8 mouse cellular contexts compared by ENCODE assay signal in genomic region chr15:12577054-12577696, GRCm38 (mm10).
A peak's percentile ranks its signal among the peaks of the same experiment; 100 is the strongest.
DNase-seq lines count a peak whose midpoint lies in the region; ATAC-seq and TF ChIP-seq lines count a peak whose summit lies in the region.

No protein-coding gene starts in this region.

- H3K4me3 ChIP-seq in gastrocnemius, adult 2 months = peak overlapping the region; percentile 65
- H3K4me3 ChIP-seq in hindbrain, embryonic 16.5 days (ENCODE audit: low read length) = no peak overlapping the region
- H3K4me3 ChIP-seq in small intestine, adult 2 months (ENCODE audit: low read depth, low read length) = no peak overlapping the region

- intact Hi-C loops in gastrocnemius, adult 2 months (cut with DNase I) = loop anchor here (1.0 to 10.0 kb wide), 2 partner anchors 206 to 382 kb away; no protein-coding TSS in a partner anchor

- no peaks in the 10 kb centered on the region for H3K9me3 ChIP-seq in hindbrain, embryonic 16.5 days (ENCODE audit: control insufficient read depth, low read length)

- peaks cover 7% of the 10 kb centered on the region for H3K4me1 ChIP-seq in hindbrain, embryonic 16.5 days (ENCODE audit: control insufficient read depth, insufficient read depth, low read depth, low read length)
- H3K4me1 ChIP-seq in small intestine, adult 2 months (ENCODE audit: control insufficient read depth, insufficient read depth, insufficient read length, low read length) = no peaks in the 10 kb centered on the region

- peak overlapping the region; percentile 46; the same call in 1 of the 2 replicates for H3K27ac ChIP-seq in gastrocnemius, adult 2 months
- H3K27ac ChIP-seq in hindbrain, embryonic 16.5 days (ENCODE audit: low read depth, low read length) = peak overlapping the region; percentile 46; the same call in 1 of the 2 replicates
- no peak overlapping the region for H3K27ac ChIP-seq in small intestine, adult 2 months (ENCODE audit: insufficient read depth, low read depth, low read length)

- peak; percentile 74 for TF ChIP-seq CTCF in gastrocnemius, adult 2 months (IDR thresholded peaks at IDR 0.05)
- TF ChIP-seq CTCF in small intestine, adult 2 months (IDR thresholded peaks at IDR 0.05; ENCODE audit: extremely low read depth, insufficient read length, insufficient replicate concordance, low read depth, low read length) = peak; percentile 14; the same call in 1 of the 2 replicates

- peak; percentile 46 for DNase-seq in ovary, postnatal 14 days (ENCODE audit: low spot score)
- no peak for DNase-seq in ovary, postnatal 10 days (ENCODE audit: low spot score)
- DNase-seq in cerebellum, adult 9-11 months = peak; percentile 42
- peak; percentile 44 for DNase-seq in gastrocnemius, adult 2 months
- DNase-seq in layer of hippocampus, postnatal 10 days (ENCODE audit: low spot score in 2 of 2) = peak; percentile 47 to 62
- DNase-seq in lung, postnatal 36 days = peak; percentile 81

- H3K9ac ChIP-seq in hindbrain, embryonic 16.5 days (ENCODE audit: low read depth, low read length) = no peak overlapping the region

- no peaks in the 10 kb centered on the region for H3K36me3 ChIP-seq in hindbrain, embryonic 16.5 days (ENCODE audit: control insufficient read depth, insufficient read depth, low read length)
- no peaks in the 10 kb centered on the region for H3K36me3 ChIP-seq in small intestine, adult 2 months (ENCODE audit: control insufficient read depth, insufficient read depth, low read length)

- no peaks in the 10 kb centered on the region for H3K27me3 ChIP-seq in hindbrain, embryonic 16.5 days (replicated peaks; ENCODE audit: control insufficient read depth, insufficient read depth, low read length)
- no peaks in the 10 kb centered on the region for H3K27me3 ChIP-seq in small intestine, adult 2 months (ENCODE audit: control insufficient read depth, insufficient read depth, low read length)

- peak; percentile 88 for ATAC-seq in hindbrain, embryonic 16.5 days

- TF ChIP-seq POLR2A in small intestine, adult 2 months (IDR thresholded peaks at IDR 0.05; ENCODE audit: low read depth, low read length) = no peak

- H3K4me2 ChIP-seq in hindbrain, embryonic 16.5 days (ENCODE audit: low read length) = peak overlapping the region; percentile 38

- WGBS in hindbrain, embryonic 16.5 days = 15% methylated on average over 11 of the region's 11 CpGs
- 17% methylated on average over 11 of the region's 11 CpGs for WGBS in small intestine, adult 2 months
